Mouse (Mus musculus) cerebellum, adult 9-10 months (tissue): ENCODE data around the gene Nubpl.
"Not testable (repeated sequence)": the region's sequence is repeated elsewhere in the genome, so short reads cannot be mapped to it uniquely, and the experiment has no call there.

ENCODE experiments used
- DNase-seq: peaks from one replicate; pipeline ENCODE4 v3.0.0; 2022

Nubpl gene

GRCm38 (mm10) chr12:52097650-52098070 lies at the start of gene Nubpl:
Gene Nubpl, plus strand, starts transcription at chr12:52097737.
- DNase-seq = peak; percentile 96

GRCm38 (mm10) chr12:52049324-52049723 lies 48.2 kb upstream of the Nubpl start:
- DNase-seq = no peak

- DNase-seq = not testable (repeated sequence)
Measured at GRCm38 (mm10) chr12:52079296-52079695, 18.2 kb upstream of the Nubpl start.

- no peak for DNase-seq
Measured at GRCm38 (mm10) chr12:52097049-52097649, 388 bp upstream of the Nubpl start.

GRCm38 (mm10) chr12:52120276-52120675 lies 22.7 kb downstream of the Nubpl start:
- no peak for DNase-seq

GRCm38 (mm10) chr12:52126407-52126806 lies 28.9 kb downstream of the Nubpl start:
- no peak for DNase-seq

GRCm38 (mm10) chr12:52129072-52129471 lies 31.5 kb downstream of the Nubpl start:
- no peak for DNase-seq

- no peak for DNase-seq
Measured at GRCm38 (mm10) chr12:52132256-52132655, 34.7 kb downstream of the Nubpl start.

- DNase-seq = no peak
Measured at GRCm38 (mm10) chr12:52138296-52138695, 40.8 kb downstream of the Nubpl start.

- DNase-seq = no peak
Measured at GRCm38 (mm10) chr12:52146639-52147038, 49.1 kb downstream of the Nubpl start.

GRCm38 (mm10) chr12:52149448-52149847 lies 51.9 kb downstream of the Nubpl start:
- DNase-seq = no peak

- no peak for DNase-seq
Measured at GRCm38 (mm10) chr12:52152071-52152470, 54.5 kb downstream of the Nubpl start.

GRCm38 (mm10) chr12:52154906-52155305 lies 57.4 kb downstream of the Nubpl start:
- DNase-seq = no peak

- no peak for DNase-seq
Measured at GRCm38 (mm10) chr12:52164414-52164813, 66.9 kb downstream of the Nubpl start.

- no peak for DNase-seq
Measured at GRCm38 (mm10) chr12:52186205-52186793, 88.8 kb downstream of the Nubpl start.

- DNase-seq = no peak
Measured at GRCm38 (mm10) chr12:52186963-52187590, 89.5 kb downstream of the Nubpl start.

- DNase-seq = no peak
Measured at GRCm38 (mm10) chr12:52198471-52198870, 100.9 kb downstream of the Nubpl start.

GRCm38 (mm10) chr12:52209121-52209610 lies 111.6 kb downstream of the Nubpl start:
- no peak for DNase-seq

GRCm38 (mm10) chr12:52211144-52211543 lies 113.6 kb downstream of the Nubpl start:
- DNase-seq = no peak

GRCm38 (mm10) chr12:52214837-52215236 lies 117.3 kb downstream of the Nubpl start:
- no peak for DNase-seq

- no peak for DNase-seq
Measured at GRCm38 (mm10) chr12:52224954-52225353, 127.4 kb downstream of the Nubpl start.

GRCm38 (mm10) chr12:52228746-52229145 lies 131.2 kb downstream of the Nubpl start:
- no peak for DNase-seq

GRCm38 (mm10) chr12:52231929-52232328 lies 134.4 kb downstream of the Nubpl start:
- not testable (repeated sequence) for DNase-seq

GRCm38 (mm10) chr12:52242712-52243111 lies 145.2 kb downstream of the Nubpl start:
- no peak for DNase-seq
